Mouse (Mus musculus): ENCODE data around the gene Alkbh4.
A peak's percentile ranks its signal among the peaks of the same experiment; 100 is the strongest.
"Not testable (repeated sequence)": the region's sequence is repeated elsewhere in the genome, so short reads cannot be mapped to it uniquely, and the experiment has no call there.

Alkbh4 gene

DNA sequence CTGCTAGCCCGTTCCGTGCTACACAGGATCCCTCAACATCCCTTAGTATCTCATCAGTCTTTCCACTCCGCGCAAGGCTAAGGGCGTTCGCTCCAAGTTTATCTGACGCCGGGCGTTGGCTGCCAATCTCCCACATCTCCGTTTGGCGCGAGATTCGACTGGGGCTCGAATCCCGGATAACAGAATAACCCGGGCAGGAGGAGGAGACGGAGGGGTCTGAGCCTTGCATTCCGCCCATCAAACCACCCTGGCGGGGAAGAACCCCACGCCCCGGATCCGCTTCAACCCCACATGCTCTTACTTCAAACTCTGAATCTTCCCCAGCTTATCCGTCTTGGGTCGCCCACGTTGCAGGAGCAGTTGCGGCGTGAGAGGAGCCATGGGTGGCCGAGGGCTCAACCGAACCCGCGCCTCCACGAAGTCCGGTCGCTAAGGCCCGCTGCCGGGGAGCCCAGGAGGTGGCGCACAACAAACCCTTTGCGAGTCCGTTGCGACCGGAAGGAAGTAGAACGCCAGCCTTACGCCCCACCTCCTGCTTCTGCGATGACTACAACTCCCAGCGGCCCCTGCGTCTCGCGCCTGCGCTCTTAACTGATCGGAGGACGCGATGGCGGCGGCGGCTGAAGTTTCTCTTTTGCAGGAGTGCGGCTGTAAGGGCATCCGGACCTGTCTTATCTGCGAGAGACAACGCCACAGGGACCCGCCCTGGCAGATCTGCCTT lies at the start of gene Alkbh4, which contains the start of gene Lrwd1:
TSS of gene Alkbh4 (plus strand) at position 576 of the 721 bp plus-strand sequence.
TSS of gene Lrwd1 (minus strand) at position 504 of the 721 bp plus-strand sequence.
- peak; percentile 88 for DNase-seq (ENCODE audit: low read depth, low spot score)

DNA sequence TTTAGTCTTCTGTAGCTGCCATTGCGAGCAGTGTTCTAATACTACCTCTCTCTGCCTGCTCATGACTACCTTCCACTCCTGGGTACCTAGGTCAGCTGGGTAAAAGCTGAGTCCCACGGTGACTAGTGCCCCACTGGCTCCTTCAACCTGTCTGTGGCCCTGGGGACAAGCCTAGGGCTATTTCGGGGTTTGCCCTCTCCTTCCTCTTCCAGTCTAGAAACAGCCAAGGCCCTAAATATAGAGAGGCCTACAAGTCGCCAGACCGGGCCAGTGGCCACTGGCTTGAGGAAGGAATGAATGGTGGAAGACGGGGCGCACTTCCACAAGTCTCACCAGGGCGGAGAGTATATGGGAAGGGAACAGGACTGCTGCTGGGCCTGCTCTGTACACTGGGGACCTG lies 49.7 kb upstream of the Alkbh4 start:
- no peak for DNase-seq (ENCODE audit: low read depth, low spot score)

DNA sequence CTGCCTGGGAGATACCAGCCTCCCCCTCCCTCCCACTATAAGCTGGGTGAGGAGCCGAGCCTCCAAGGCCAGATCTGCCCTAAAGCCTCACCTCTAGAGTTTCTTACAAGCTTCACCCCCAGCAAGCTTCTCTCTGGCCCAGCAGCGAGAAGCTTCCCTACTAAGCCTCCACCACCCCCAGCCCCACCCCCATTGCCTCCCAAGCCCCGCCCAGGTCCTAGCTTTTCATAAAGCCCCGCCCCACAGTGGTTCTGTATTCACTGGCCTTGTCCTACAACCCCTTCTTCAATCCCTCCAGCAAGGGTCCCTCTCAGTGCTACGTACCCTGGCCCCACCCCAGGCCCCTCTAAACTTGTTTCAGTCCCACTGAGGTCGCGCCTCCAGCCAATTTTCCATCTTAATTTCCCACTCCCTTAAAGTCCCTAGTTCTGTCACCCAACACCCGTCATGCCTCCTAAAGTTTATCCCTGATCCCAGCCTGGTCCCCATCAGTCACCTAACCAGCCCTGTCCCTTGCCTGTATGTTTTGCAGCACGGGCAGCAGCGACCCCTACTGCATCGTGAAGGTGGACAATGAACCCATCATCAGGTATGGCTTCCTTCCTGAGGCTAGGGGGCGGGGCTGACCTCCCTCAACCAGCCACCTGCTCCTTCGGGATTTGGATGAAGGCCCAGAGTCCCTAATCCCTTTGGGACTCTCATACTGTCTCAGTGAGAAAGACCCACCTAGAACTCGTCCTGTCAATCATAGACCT lies 46.9 kb upstream of the Alkbh4 start:
- no peak for DNase-seq (ENCODE audit: low read depth, low spot score)

DNA sequence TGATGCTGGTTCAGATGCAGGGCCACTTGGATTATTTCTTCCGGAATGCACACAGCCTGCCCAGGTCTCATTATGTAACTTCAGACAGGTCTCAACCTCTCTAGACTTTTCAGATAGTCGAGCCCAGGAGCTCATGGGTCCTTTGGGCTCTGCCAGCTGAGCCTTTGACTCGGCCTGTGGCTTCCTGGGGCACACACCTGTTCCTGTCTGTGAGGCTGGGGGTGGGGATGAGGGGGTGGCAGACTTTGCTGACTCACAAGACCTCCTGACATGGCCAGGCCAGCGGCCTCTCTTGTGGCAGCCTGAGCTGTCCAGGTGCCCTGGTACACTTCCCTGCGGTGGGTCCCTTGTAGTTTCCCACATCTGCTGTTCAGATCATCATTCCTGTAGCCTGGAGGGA lies 44.0 kb upstream of the Alkbh4 start:
- DNase-seq (ENCODE audit: low read depth, low spot score), result no peak

DNA sequence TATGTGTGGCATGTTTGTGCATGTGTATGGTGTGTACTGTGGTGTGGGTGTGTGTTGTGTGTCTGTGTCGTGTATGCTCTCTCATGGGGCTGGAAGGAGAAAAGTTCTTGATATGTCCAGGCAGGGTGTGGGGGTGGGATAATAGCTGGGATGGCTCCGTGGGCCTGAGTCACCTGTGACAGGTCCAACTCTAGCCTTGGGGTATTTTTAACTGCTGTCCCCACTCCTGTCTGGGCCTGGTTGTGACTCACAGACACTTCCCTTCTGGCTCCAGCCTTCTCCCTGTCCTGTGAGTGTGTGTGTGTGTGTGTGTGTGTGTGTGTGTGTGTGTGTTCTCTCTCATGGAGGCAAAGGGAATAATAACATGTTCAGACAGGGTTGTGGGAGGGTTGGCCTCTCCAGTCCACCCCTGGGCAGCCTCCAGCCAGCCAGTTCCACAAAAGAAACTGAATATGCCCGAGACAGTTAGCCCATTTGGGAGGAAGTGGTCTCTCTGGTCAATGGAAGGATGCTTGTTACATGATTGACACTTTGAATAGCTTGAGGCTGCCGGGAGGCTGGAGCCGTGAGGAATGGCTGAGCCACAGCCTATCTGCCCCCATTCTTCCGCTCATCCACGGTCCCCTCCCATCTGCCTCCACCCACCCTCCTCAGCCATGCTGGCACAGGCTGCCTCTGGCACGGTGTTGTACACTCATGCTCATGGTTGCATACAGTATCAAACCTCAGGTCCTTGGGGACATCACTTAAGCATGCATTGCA lies 41.5 kb upstream of the Alkbh4 start:
- DNase-seq (ENCODE audit: low read depth, low spot score), result no peak

DNA sequence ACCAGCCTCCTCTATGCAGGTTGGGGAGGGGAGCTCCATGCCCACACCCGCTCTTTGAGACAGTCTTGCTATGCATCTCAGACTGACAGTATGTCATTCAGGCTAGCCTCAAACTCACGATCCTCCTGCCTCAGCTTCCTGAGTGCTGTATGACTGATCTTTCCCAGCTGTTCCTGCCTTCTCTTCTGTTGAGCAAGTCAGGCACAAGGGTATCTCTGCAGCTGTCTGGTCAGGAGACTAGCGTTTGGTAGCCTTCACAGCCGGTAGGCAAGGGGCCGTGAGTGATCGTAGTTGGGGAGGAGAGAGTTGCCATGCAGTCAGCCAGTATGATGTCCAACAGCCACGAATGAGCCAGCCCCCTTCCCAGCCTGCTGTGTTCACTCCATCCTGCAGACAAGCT lies 40.9 kb upstream of the Alkbh4 start:
- DNase-seq (ENCODE audit: low read depth, low spot score), result no peak

DNA sequence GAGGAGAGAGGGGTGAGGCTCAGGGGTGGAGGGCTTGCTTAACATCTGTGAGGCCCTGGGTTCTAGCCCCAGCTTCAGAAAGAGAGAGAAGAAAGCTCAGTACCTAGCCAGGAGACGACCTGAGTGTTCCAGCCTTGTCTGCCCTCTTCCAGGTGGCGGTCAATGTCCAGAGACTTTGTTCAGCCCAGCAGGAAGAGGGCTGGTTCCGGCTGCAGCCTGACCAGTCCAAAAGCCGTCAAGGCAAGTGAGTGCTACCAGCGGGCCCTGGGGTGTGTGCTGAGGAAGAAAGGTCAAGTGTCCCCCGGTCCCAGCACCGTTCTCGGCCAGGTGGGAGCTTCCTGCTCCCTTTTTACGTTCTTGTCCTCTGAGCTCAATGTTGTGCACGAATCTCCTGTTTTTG lies 37.4 kb upstream of the Alkbh4 start:
- DNase-seq (ENCODE audit: low read depth, low spot score), result no peak

DNA sequence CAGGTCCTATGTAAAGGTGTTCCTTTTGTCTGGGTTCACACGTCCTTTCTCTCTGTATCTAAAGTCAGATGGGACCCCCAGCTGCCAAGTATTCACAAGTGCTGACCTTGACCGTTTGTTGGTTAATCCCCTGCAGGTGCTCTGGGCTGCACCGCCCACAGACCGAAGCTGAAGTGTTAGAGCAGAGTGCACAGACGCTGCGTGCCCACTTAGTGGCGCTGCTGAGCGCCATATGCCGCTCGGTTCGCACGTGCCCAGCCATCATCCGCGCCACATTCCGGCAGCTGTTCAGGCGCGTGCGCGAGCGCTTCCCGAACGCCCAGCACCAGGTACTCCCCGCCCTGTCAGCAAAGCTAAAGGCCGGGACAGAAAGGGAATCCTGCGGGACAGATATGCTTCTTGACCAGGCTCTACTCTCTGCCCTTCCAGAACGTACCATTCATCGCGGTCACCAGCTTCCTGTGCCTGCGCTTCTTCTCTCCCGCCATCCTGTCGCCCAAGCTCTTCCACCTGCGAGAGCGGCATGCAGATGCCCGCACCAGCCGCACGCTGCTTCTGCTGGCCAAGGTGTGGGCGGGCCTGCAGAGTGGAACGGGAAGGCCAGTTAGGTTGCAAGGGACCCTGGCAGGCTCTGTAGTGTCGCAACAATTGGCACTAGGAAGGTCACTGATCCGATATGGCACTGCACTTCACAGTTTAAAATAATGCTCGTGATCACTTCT lies 33.7 kb upstream of the Alkbh4 start:
- peak; percentile 67 for DNase-seq (ENCODE audit: low read depth, low spot score)

DNA sequence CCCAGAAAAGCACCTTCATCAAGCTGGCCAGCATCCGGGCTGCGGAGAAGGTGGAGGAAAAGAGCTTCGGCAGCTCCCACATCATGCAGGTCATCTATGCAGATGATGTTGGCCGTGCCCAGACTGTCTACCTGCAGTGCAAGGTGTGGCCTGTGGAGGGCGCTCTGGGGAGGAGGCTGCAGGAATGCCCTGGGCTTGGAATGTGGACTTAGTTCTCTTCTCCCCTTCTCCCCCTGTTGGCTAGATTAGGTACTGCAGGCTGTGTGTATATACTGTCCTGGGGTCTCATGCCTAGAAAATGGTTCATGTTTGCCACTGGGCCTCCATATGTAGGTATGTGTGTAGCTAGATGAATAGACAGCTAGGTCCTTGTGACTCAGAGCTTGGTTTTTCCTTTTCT lies 31.4 kb upstream of the Alkbh4 start:
- DNase-seq (ENCODE audit: low read depth, low spot score), result no peak

DNA sequence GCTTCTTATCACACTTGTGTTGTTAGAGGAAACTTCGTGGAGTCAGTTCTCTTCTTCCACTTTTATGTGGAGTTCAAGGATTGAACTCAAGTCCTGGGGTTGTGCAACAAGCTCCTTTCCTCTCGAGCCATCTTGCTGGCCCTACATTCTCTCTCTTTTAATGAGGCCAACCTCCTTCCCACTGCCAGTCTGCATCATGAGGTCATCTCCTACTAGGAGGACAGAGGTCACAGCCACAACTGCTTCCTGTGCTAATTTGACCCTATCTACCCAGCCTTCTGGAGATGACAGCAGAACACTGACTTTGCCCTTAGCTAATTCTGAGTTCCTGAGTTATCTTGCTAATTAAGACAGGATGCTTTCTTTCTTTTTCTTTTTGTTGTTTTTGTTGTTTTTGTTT lies 27.5 kb upstream of the Alkbh4 start:
- DNase-seq (ENCODE audit: low read depth, low spot score), result no peak

- no peak for DNase-seq (ENCODE audit: low read depth, low spot score)
Observed at GRCm38 (mm10) chr5:136109042-136109441, 26.9 kb upstream of the Alkbh4 start.

DNA sequence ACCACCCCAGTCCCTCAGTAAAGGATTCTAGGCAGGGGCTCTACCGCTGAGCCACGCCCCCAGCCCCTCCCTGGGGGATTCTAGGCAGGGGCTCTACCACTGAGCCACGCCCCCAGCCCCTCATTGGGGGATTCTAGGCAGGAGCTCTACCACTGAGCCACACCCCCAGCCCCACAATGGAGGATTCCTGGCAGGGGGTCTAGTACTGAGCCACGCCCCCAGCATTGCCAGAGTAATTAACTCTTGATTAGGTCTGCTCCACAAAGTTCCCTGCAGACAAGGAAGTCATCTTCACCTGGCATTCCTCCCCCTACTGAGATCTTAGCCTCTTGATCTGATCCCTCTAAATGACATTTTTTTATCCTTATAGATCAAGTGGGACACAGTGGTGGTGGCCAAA lies 22.4 kb upstream of the Alkbh4 start:
- DNase-seq (ENCODE audit: low read depth, low spot score), result not testable (repeated sequence)

GRCm38 (mm10) chr5:136115891-136116783 lies 19.8 kb upstream of the Alkbh4 start, which contains the start of gene Polr2j:
Polr2j (plus strand) TSS chr5:136116631.
- DNase-seq (ENCODE audit: low read depth, low spot score), result peak; percentile 94

DNA sequence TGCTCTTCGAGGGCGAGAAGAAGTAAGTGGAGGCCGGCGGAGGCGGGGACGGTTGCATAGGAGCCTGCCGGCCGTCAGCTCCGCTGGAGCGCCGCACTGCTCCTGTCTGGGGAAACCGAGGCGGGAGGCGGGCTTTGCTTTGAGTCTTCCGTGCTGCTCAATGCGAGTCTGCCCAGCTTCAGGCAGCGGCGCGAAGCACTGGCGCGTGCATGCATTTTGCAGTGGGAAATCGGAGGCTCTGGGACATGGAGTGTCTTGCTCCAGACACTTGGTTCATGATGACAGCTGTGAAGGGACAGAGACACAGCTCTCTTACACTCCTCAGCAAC lies 19.2 kb upstream of the Alkbh4 start:
- DNase-seq (ENCODE audit: low read depth, low spot score), result no peak

- no peak for DNase-seq (ENCODE audit: low read depth, low spot score)
Observed at GRCm38 (mm10) chr5:136122165-136122564, 13.8 kb upstream of the Alkbh4 start.

GRCm38 (mm10) chr5:136136292-136136990 lies 495 bp downstream of the Alkbh4 start:
- DNase-seq (ENCODE audit: low read depth, low spot score), result no peak

- no peak for DNase-seq (ENCODE audit: low read depth, low spot score)
Observed at GRCm38 (mm10) chr5:136137658-136138274, 1.8 kb downstream of the Alkbh4 start.

DNA sequence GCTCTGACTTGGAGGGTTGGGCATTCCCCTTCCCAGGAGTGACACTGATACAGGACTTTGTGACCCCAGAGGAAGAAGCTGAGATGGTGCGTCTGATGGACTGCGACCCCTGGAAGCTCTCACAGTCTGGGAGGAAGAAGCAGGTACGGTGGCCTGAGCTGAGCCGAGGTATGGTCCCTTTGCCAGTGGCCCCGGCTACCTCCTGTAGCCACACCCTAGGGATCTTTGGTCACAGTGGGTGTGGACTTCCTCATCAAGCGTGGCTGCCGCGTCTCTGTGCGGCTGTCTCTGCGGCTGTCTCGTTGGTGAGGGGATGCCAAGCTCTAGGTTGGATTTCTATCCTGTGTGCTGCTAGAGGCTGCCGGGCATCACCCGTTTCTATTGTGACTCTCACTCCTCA lies 3.4 kb downstream of the Alkbh4 start:
- no peak for DNase-seq (ENCODE audit: low read depth, low spot score)

DNA sequence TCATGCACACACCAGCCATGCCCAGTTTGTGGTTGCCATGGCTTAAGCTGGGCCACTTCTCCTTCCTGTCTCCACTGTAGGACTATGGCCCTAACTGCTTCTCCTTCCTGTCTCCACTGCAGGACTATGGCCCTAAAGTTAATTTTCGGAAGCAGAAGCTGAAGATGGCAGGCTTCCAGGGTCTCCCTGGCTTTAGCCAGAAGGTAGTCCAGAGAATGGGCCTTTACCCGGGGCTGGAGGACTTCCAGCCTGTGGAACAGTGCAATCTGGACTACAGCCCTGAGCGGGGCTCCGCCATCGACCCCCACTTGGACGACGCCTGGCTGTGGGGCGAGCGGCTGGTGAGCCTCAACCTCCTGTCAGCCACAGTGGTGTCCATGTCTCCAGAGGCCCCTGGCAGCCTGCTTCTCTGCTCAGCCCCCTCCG lies 4.1 kb downstream of the Alkbh4 start:
- DNase-seq (ENCODE audit: low read depth, low spot score), result no peak

DNA sequence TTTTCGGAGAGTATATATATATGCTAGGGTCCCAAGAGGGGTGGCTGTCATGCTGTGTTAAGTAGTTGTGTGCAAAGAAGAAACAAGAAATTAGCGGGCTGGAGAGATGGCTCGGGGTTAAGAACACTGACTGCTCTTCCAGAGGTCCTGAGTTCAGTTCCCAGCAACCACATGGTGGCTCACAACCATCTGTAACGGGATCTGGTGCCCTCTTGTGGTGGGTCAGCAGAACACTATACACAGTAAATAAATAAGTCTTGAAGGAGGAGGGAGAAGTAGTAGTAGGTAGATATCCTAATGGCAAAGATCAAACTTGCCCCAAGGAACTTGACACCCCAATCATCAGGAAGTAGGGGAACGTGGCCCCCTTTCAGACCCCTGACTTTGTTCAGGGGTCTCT lies 6.8 kb downstream of the Alkbh4 start:
- no peak for DNase-seq (ENCODE audit: low read depth, low spot score)

All from retina, adult 2 months (tissue).